Mouse (Mus musculus) stomach, postnatal 0 days (tissue): ENCODE data around the gene Rack1.

Experiments
- CTCF ChIP-seq: IDR thresholded peaks from 2 replicates; pipeline ENCODE4 v1.5.1; 2016; ENCODE audit warnings: antibody characterized with exemption, low read depth, mild to moderate bottlenecking, moderate library complexity
- EP300 ChIP-seq: optimal IDR thresholded peaks from 2 replicates; pipeline ENCODE3; 2016; ENCODE audit warnings: antibody characterized with exemption

- no peak for TF ChIP-seq CTCF
- TF ChIP-seq EP300: no peak
These were observed 10.0 kb downstream of the Rack1 start for GRCm38 (mm10) chr11:48810142-48810541.
